Mouse (Mus musculus) testis, adult 2 months (tissue): Measurements from ENCODE around the gene Pnn. TPM values are rescaled to one million over a fixed set of nuclear protein-coding genes. Genes with fewer than 3 reads are reported as not detected.

ENCODE experiments used
- H3K27ac ChIP-seq: fragments of 200-500 bp; 2 replicates; pipeline ENCODE4 v1.5.1; 2012; ENCODE audit warnings: low read depth, low read length; ENCODE audit not compliant: control insufficient read depth, insufficient read depth
- H3K27me3 ChIP-seq: fragments of 200-500 bp; 2 replicates; pipeline ENCODE4 v1.6.1; 2012; ENCODE audit warnings: mild to moderate bottlenecking, low read length, moderate library complexity; ENCODE audit not compliant: control insufficient read depth, insufficient read depth
- H3K36me3 ChIP-seq: fragments of 200-500 bp; 2 replicates; pipeline ENCODE4 v1.6.1; 2012; ENCODE audit warnings: mild to moderate bottlenecking, low read length; ENCODE audit not compliant: control insufficient read depth, insufficient read depth
- H3K4me1 ChIP-seq: fragments of 200-500 bp; 2 replicates; pipeline ENCODE4 v1.6.1; 2012; ENCODE audit warnings: low read length; ENCODE audit not compliant: control insufficient read depth, insufficient read depth
- H3K4me3 ChIP-seq: fragments of 200-500 bp; 2 replicates; pipeline ENCODE4 v1.5.1; 2012; ENCODE audit warnings: low read depth, mild to moderate bottlenecking, low read length, moderate library complexity, mixed read lengths; ENCODE audit not compliant: control insufficient read depth
- CTCF ChIP-seq: fragments of 200-500 bp; IDR thresholded peaks from 2 replicates; pipeline ENCODE4 v1.5.1; 2012; ENCODE audit warnings: low read depth, mild to moderate bottlenecking, inconsistent platforms, low read length, moderate library complexity; ENCODE audit not compliant: control insufficient read depth, insufficient read depth, insufficient replicate concordance
- POLR2A ChIP-seq: fragments of 200-500 bp; IDR thresholded peaks from 2 replicates; pipeline ENCODE4 v1.6.1; 2012; ENCODE audit warnings: low read depth, mild to moderate bottlenecking, inconsistent platforms, low read length, moderate library complexity; ENCODE audit not compliant: control insufficient read depth
- polyA plus RNA-seq: library from polyadenylated mRNA; depleted of rRNA; stranded (reverse); fragments of >200 nt; gene quantifications from 2 replicates; pipeline ENCODE4 v1.2.3, GENCODE M21; 2012; rRNA removed

Gene Pnn
- 13.8 and 15.0 TPM in 2 replicates for polyA plus RNA-seq

GRCm38 (mm10) chr12:59066448-59067077 lies at the start of gene Pnn:
TSS of gene Pnn (plus strand) at chr12:59066884.
- H3K4me1 ChIP-seq: no peaks in the 10 kb centered on the region
- peak within 1 kb of the TSS; percentile 76 for H3K27ac ChIP-seq
- H3K36me3 ChIP-seq: peaks cover 3% of the 10 kb centered on the region
- H3K27me3 ChIP-seq: no peaks in the 10 kb centered on the region
- peak within 1 kb of the TSS; percentile 90 for H3K4me3 ChIP-seq
- TF ChIP-seq POLR2A (peak; percentile 88), CTCF (no peak)

GRCm38 (mm10) chr12:59017970-59018369 lies 48.7 kb upstream of the Pnn start:
- no peak for TF ChIP-seq POLR2A
- no peak for TF ChIP-seq CTCF
- Histone ChIP-seq H3K27me3 (no peaks in the 10 kb centered on the region), H3K27ac (no peak overlapping the region), H3K36me3 (peaks cover 3% of the 10 kb centered on the region), H3K4me3 (no peak overlapping the region), H3K4me1 (no peaks in the 10 kb centered on the region)

GRCm38 (mm10) chr12:59019891-59020290 lies 46.8 kb upstream of the Pnn start:
- H3K27ac ChIP-seq: no peak overlapping the region
- peaks cover 3% of the 10 kb centered on the region for H3K36me3 ChIP-seq
- no peaks in the 10 kb centered on the region for H3K4me1 ChIP-seq
- no peak overlapping the region for H3K4me3 ChIP-seq
- TF ChIP-seq CTCF: no peak
- no peak for TF ChIP-seq POLR2A
- H3K27me3 ChIP-seq: no peaks in the 10 kb centered on the region

- H3K4me1 ChIP-seq: no peaks in the 10 kb centered on the region
- H3K4me3 ChIP-seq: no peak overlapping the region
- TF ChIP-seq POLR2A (no peak), CTCF (no peak)
- H3K27me3 ChIP-seq: no peaks in the 10 kb centered on the region
- H3K27ac ChIP-seq: no peak overlapping the region
- H3K36me3 ChIP-seq: peaks cover 3% of the 10 kb centered on the region
Measured at GRCm38 (mm10) chr12:59021306-59021705, 45.4 kb upstream of the Pnn start.

- Histone ChIP-seq H3K36me3 (peaks cover 3% of the 10 kb centered on the region), H3K27ac (no peak overlapping the region), H3K4me1 (no peaks in the 10 kb centered on the region), H3K27me3 (no peaks in the 10 kb centered on the region), H3K4me3 (no peak overlapping the region)
- TF ChIP-seq POLR2A (no peak), CTCF (peak; percentile 50; the same call in 1 of the 2 replicates)
Measured at GRCm38 (mm10) chr12:59032101-59032500, 34.6 kb upstream of the Pnn start.

GRCm38 (mm10) chr12:59039162-59039970 lies 27.3 kb upstream of the Pnn start:
- H3K27me3 ChIP-seq: no peaks in the 10 kb centered on the region
- no peaks in the 10 kb centered on the region for H3K4me1 ChIP-seq
- peak overlapping the region; percentile 92; the same call in 1 of the 2 replicates for H3K27ac ChIP-seq
- H3K36me3 ChIP-seq: no peaks in the 10 kb centered on the region
- H3K4me3 ChIP-seq: no peak overlapping the region; the same call in 1 of the 2 replicates
- TF ChIP-seq CTCF (no peak), POLR2A (no peak)
